In genomic region chr11:4854181-4854580, GRCm38 (mm10) we compare ENCODE assay signal across 15 mouse cellular contexts.
"Had no signal": no experiment of that assay in that cellular context is flagged by ENCODE, and none has a peak within 500 bp of the region (broad histone marks: within the 10 kb centered on the region; RNA-seq: fewer than 3 reads in every experiment).

No protein-coding gene starts in this region.

- H3K27ac ChIP-seq: neural tube, embryonic 13.5 days; neural tube, embryonic 15.5 days; stomach, embryonic 15.5 days; stomach, postnatal 0 days had no signal

- H3K9me3 ChIP-seq: neural tube, embryonic 13.5 days; neural tube, embryonic 15.5 days; stomach, embryonic 15.5 days had no signal

- H3K4me3 ChIP-seq: neural tube, embryonic 13.5 days; neural tube, embryonic 15.5 days; stomach, embryonic 15.5 days had no signal

- H3K4me1 ChIP-seq: neural tube, embryonic 13.5 days; neural tube, embryonic 15.5 days; stomach, embryonic 15.5 days had no signal

- DNase-seq: retina, postnatal 1 day; right cerebral cortex, postnatal 14 days; right cerebral cortex, postnatal 25 days; right cerebral cortex, postnatal 4 days; spleen, adult 18-20 months; thymus, adult 18-20 months; thymus, adult 2 months; thymus, postnatal 14 days; thymus, postnatal 25 days; thymus, postnatal 36 days; thymus, postnatal 4 days had no signal

- H3K27me3 ChIP-seq: neural tube, embryonic 13.5 days; neural tube, embryonic 15.5 days; stomach, embryonic 15.5 days had no signal

- H3K36me3 ChIP-seq: neural tube, embryonic 13.5 days; neural tube, embryonic 15.5 days; stomach, embryonic 15.5 days had no signal

- H3K9ac ChIP-seq: neural tube, embryonic 13.5 days; neural tube, embryonic 15.5 days; stomach, embryonic 15.5 days had no signal
